ENCODE assay signal across 16 mouse cellular contexts in the genomic region with DNA sequence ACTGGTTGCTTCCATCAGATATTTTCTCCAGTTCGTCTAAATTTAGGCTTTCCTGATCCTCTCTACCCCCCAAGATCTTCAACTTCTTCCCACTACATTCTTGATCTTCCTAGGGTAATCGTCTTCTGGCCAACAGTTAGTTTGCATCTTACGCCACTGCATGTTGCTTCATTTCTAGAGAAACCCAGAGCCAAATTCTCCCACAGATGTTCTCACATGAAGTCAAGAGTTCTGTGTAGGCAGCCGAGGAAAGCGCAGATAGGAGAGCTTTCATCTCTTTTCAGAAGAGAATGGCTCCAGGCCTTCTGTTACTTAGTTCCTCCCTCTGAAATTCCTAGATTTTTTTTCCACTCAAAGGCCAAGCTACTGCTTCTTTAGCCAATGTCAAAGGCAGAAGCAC.
A peak's percentile ranks its signal among the peaks of the same experiment; 100 is the strongest.
DNase-seq lines count a peak whose midpoint lies in the region; ATAC-seq lines count a peak whose summit lies in the region.
"Had no signal": no experiment of that assay in that cellular context is flagged by ENCODE, and none has a peak within 500 bp of the region (broad histone marks: within the 10 kb centered on the region; RNA-seq: fewer than 3 reads in every experiment).

No protein-coding gene starts in this region.

- peak; percentile 99 for ATAC-seq in frontal cortex, adult (ENCODE audit: low TSS enrichment)
- ATAC-seq: forebrain, embryonic 13.5 days had no signal

- intact Hi-C loops in left cerebral cortex, postnatal 4 days (cut with DNase I): no loop called here
- intact Hi-C loops in left cerebral cortex, postnatal 36 days (cut with DNase I): no loop called here
- intact Hi-C loops in gastrocnemius, postnatal 36 days (cut with DNase I): no loop called here

- DNase-seq in frontal cortex, postnatal 10 days (ENCODE audit: low spot score in 2 of 2): no peak
- peak; percentile 19 to 25 for DNase-seq in left cerebral cortex, adult 18-20 months (ENCODE audit: low spot score in 2 of 2)
- DNase-seq in left cerebral cortex, postnatal 4 days: no peak
- peak; percentile 49 for DNase-seq in NIH3T3 (ENCODE audit: low read depth)
- peak; percentile 4 to 25 for DNase-seq in left cerebral cortex, postnatal 36 days (ENCODE audit: low spot score in 2 of 2)
- no peak for DNase-seq in gastrocnemius, postnatal 36 days
- no peak for DNase-seq in cerebellum, adult 9-10 months
- DNase-seq: adrenal gland, postnatal 36 days; cerebellum, postnatal 10 days; kidney, adult 2 months; kidney, postnatal 14 days; liver, embryonic 13.5 days; right cerebral cortex, postnatal 14 days; thymus, adult 18-20 months had no signal

Comparison
In these comparisons a context has a peak if more than half of its experiments do, and no peak if none do; other contexts are left out.
1. DNase-seq: peak in left cerebral cortex, adult 18-20 months (2 of 2), NIH3T3 (single experiment) and left cerebral cortex, postnatal 36 days (2 of 2); none in frontal cortex, postnatal 10 days (0 of 2), left cerebral cortex, postnatal 4 days (single experiment), gastrocnemius, postnatal 36 days (0 of 2) and cerebellum, adult 9-10 months (single experiment).